Mouse (Mus musculus) erythroblast, embryonic 14.5 days (primary cell): Measurements from ENCODE around the gene Thsd1.

Experiments
- GATA1 ChIP-seq: IDR thresholded peaks from 2 replicates; pipeline ENCODE4 v1.6.1; 2012; ENCODE audit warnings: low read length, inconsistent platforms, mixed read lengths
- TAL1 ChIP-seq: IDR thresholded peaks from 3 replicates; pipeline ENCODE4 v1.6.1; 2012; ENCODE audit warnings: low read length, inconsistent platforms, mixed read lengths

DNA sequence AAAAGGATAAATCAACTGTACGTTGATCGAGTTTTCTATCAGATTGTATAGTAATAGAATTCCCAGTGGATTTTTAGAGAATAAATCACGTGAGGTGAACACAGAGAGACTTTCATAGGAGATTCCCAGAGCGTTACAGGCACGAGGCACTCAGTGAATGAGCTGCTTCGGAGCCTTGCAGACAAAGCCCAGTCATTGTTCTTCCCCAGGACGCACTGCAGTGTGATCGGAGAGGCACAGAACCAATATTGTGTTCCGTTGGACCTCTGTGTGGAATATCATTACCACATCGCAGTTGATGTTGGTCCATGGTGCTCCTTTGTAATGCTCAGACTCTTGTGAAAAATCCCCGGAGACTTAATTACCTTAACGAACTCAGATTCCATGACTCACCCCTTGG lies 20.8 kb downstream of the Thsd1 start:
- TF ChIP-seq TAL1 (no peak), GATA1 (no peak)
